Mouse (Mus musculus): ENCODE measurements around the gene Aox2. TPM values are rescaled to one million over a fixed set of nuclear protein-coding genes. Genes with fewer than 3 reads are reported as not detected.

Aox2 gene
- polyA plus RNA-seq, 1 experiment from 2014 or later: 0.04 TPM

DNA sequence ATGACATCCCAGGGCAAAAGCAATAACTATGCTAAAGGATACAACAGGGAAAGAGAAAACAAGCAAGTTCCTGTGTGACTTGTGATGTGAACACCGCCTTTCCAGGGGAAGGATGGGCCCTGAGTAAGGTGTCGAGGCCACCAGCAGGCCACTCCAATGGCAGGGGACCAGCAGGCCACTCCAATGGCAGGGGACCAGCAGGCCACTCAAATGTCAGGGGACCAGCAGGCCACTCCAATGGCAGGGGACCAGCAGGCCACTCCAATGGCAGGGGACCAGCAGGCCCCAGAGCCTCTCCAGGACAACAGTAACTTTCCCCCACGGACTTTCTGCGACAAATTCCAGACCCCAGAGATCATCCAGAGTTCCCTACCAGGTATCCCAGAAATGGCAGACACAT, 2.3 kb downstream of the Aox2 start:
- H3K27me3 ChIP-seq (ENCODE audit: control insufficient read depth, insufficient read depth, low read length): no peaks in the 10 kb centered on the region
- no peaks in the 10 kb centered on the region for H3K4me1 ChIP-seq (replicated peaks; ENCODE audit: control insufficient read depth, insufficient read depth)
- no peak overlapping the region for H3K27ac ChIP-seq (replicated peaks)
- 74% methylated on average over 4 of the region's 4 CpGs for WGBS
- H3K9ac ChIP-seq (ENCODE audit: low read length): no peak overlapping the region
- H3K36me3 ChIP-seq (ENCODE audit: control insufficient read depth, insufficient read depth, low read length): no peaks in the 10 kb centered on the region
- H3K4me3 ChIP-seq (ENCODE audit: low read depth, low read length): no peak overlapping the region
- ATAC-seq (ENCODE audit: low FRiP score, low TSS enrichment) (no peak), DNase-seq (ENCODE audit: low spot score) (no peak)
- no peak for TF ChIP-seq EP300 (optimal IDR thresholded peaks at IDR 0.05)
- TF ChIP-seq CTCF (IDR thresholded peaks at IDR 0.05; ENCODE audit: low read depth): no peak
- no peak overlapping the region for H3K4me2 ChIP-seq (replicated peaks; ENCODE audit: low read depth)
- no peaks in the 10 kb centered on the region for H3K9me3 ChIP-seq (ENCODE audit: control insufficient read depth, low read length)

DNA sequence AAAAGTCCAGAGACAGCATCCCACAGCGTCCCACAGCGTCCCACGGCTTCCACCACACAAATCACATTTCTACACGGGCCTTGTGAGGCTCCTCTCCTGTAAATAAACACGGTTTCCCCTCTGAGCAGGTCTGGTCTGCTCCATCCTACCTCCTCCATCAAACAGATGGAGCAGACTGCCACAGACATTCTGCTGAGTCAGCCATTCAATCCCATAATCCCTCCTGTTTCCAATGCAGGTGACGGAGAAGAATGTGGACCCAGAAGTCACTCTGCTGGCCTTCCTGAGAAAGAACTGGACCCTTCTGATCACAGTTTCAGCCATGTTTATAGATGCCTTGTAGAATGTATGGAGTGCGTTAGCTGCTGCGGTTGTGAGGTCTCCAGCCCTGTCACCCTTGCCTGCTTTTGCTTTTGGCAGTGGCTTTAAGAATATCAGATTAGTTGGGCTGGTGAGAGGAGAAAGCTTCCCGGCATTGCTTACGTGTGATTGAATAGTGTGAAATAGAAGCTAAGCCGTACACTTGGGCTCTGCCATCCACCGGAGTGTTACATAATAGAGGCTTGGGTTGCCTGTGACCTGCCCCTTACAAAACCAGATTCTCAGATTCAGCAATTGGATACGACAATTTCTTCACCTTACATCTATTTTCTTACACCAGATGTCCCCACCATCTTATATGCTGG, 3.0 kb downstream of the Aox2 start:
- no peak overlapping the region for H3K27ac ChIP-seq (replicated peaks)
- WGBS: 68% methylated on average over 13 of the region's 13 CpGs
- H3K4me3 ChIP-seq (ENCODE audit: low read depth, low read length): no peak overlapping the region
- no peaks in the 10 kb centered on the region for H3K36me3 ChIP-seq (ENCODE audit: control insufficient read depth, insufficient read depth, low read length)
- no peaks in the 10 kb centered on the region for H3K4me1 ChIP-seq (replicated peaks; ENCODE audit: control insufficient read depth, insufficient read depth)
- DNase-seq (ENCODE audit: low spot score) (no peak), ATAC-seq (ENCODE audit: low FRiP score, low TSS enrichment) (no peak)
- H3K4me2 ChIP-seq (replicated peaks; ENCODE audit: low read depth): no peak overlapping the region
- no peak overlapping the region for H3K9ac ChIP-seq (ENCODE audit: low read length)
- TF ChIP-seq EP300 (optimal IDR thresholded peaks at IDR 0.05) (no peak), CTCF (IDR thresholded peaks at IDR 0.05; ENCODE audit: low read depth) (no peak)
- no peaks in the 10 kb centered on the region for H3K9me3 ChIP-seq (ENCODE audit: control insufficient read depth, low read length)
- H3K27me3 ChIP-seq (ENCODE audit: control insufficient read depth, insufficient read depth, low read length): no peaks in the 10 kb centered on the region

DNA sequence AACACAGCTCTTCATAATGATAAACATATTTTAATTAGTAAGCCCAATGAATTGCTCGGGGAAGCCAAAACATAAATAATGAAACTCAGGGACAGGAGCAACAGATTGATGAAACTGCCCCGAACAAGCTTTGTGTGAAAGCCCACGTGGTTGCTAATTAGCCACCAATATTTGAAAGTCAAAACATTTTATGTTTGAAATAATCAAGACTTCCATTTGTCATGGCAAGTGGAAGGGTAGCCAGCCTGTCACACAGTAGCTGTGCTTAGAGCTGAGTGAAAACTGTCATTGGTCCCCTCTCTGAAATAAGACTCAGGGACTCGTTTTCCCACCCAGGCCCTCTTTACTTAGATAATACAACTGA, 3.5 kb downstream of the Aox2 start:
- Histone ChIP-seq H3K9me3 (ENCODE audit: control insufficient read depth, low read length) (no peaks in the 10 kb centered on the region), H3K4me3 (ENCODE audit: low read depth, low read length) (no peak overlapping the region), H3K27me3 (ENCODE audit: control insufficient read depth, insufficient read depth, low read length) (no peaks in the 10 kb centered on the region), H3K9ac (ENCODE audit: low read length) (no peak overlapping the region), H3K4me2 (replicated peaks; ENCODE audit: low read depth) (no peak overlapping the region), H3K36me3 (ENCODE audit: control insufficient read depth, insufficient read depth, low read length) (no peaks in the 10 kb centered on the region), H3K27ac (replicated peaks) (no peak overlapping the region), H3K4me1 (replicated peaks; ENCODE audit: control insufficient read depth, insufficient read depth) (no peaks in the 10 kb centered on the region)
- DNase-seq (ENCODE audit: low spot score) (no peak), ATAC-seq (ENCODE audit: low FRiP score, low TSS enrichment) (no peak)
- 61% methylated on average over 4 of the region's 4 CpGs for WGBS
- TF ChIP-seq EP300 (optimal IDR thresholded peaks at IDR 0.05): no peak
- TF ChIP-seq CTCF (IDR thresholded peaks at IDR 0.05; ENCODE audit: low read depth): no peak

DNA sequence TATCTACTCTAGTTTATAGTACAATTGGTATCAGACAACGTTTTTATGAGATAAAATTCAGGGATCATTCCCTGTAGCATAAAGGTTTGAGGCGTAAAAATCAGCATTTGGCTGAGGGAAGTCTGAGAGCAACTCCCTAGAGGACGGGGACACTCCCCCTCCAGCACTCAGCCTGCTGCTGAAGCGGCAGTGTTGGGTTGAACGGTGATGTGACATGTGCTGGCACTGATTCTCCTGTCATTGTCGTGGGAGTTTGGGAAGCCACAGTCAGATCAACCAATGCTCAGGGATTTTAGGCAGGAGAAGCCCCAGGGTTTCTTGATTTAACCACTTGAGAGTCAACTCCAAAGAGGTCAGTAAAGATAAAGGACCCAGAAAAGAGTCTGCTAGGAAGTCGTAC, 6.4 kb downstream of the Aox2 start:
- 48% methylated on average over 7 of the region's 7 CpGs for WGBS
- H3K27ac ChIP-seq (replicated peaks): no peak overlapping the region
- no peaks in the 10 kb centered on the region for H3K9me3 ChIP-seq (ENCODE audit: control insufficient read depth, low read length)
- H3K4me3 ChIP-seq (ENCODE audit: low read depth, low read length): no peak overlapping the region
- no peak for ATAC-seq (ENCODE audit: low FRiP score, low TSS enrichment)
- H3K36me3 ChIP-seq (ENCODE audit: control insufficient read depth, insufficient read depth, low read length): no peaks in the 10 kb centered on the region
- DNase-seq (ENCODE audit: low spot score): no peak
- H3K9ac ChIP-seq (ENCODE audit: low read length): no peak overlapping the region
- H3K4me2 ChIP-seq (replicated peaks; ENCODE audit: low read depth): no peak overlapping the region
- H3K4me1 ChIP-seq (replicated peaks; ENCODE audit: control insufficient read depth, insufficient read depth): no peaks in the 10 kb centered on the region
- TF ChIP-seq CTCF (IDR thresholded peaks at IDR 0.05; ENCODE audit: low read depth) (no peak), EP300 (optimal IDR thresholded peaks at IDR 0.05) (no peak)
- H3K27me3 ChIP-seq (ENCODE audit: control insufficient read depth, insufficient read depth, low read length): no peaks in the 10 kb centered on the region

DNA sequence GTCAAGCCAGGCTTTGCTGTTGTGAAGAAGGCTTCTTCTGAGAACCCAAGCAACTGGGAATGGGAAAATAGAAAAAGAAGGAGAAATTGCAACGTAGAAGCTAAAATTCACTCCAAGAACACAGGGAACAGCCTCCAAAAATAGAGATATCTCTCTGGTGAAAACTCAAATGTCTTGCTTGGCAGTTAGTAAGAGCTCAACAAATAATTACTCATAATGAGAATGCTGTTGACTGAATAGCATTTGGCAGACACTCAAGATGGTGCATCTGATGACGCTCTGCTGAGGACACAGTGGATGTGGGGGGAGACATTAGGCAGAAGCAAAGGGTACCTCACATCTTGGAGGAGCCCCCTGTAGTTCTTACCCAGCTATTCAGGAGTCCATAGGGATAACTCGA, 10.0 kb downstream of the Aox2 start:
- Histone ChIP-seq H3K9me3 (ENCODE audit: control insufficient read depth, low read length) (no peaks in the 10 kb centered on the region), H3K27me3 (ENCODE audit: control insufficient read depth, insufficient read depth, low read length) (no peaks in the 10 kb centered on the region), H3K27ac (replicated peaks) (no peak overlapping the region), H3K4me1 (replicated peaks; ENCODE audit: control insufficient read depth, insufficient read depth) (no peaks in the 10 kb centered on the region), H3K4me3 (ENCODE audit: low read depth, low read length) (no peak overlapping the region), H3K4me2 (replicated peaks; ENCODE audit: low read depth) (no peak overlapping the region), H3K9ac (ENCODE audit: low read length) (no peak overlapping the region), H3K36me3 (ENCODE audit: control insufficient read depth, insufficient read depth, low read length) (no peaks in the 10 kb centered on the region)
- WGBS: 68% methylated on average over 3 of the region's 3 CpGs
- no peak for TF ChIP-seq CTCF (IDR thresholded peaks at IDR 0.05; ENCODE audit: low read depth)
- DNase-seq (ENCODE audit: low spot score): no peak
- no peak for ATAC-seq (ENCODE audit: low FRiP score, low TSS enrichment)

DNA sequence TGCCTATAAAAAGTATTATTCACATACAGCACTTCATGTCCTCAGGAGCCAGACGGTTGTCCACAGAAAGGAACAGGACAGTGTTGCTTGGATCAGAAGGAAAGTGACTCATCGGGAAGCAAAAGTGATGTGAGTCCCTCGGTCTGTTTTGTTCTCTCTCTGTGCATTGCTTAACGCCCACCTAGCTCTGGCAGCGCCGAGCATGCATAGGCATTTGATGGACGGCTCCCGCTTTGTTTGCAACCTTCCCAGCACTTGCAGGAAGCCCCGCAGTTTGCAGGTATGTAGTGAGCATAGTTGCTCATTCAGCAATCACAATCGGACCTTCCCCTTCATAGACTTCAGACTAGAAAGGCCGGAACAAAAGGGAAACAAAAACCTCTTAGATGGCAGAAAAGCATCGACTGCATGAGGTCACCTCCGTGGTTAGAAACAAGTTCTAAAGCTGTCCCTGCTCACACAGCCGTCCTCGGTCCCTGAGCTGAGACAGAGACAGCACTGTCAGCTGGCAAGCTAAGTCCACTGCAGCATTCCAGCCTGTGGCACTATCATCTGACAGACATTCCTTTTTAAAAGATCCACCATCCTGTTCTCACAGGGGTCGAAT, 11.8 kb downstream of the Aox2 start:
- ATAC-seq (ENCODE audit: low FRiP score, low TSS enrichment) (no peak), DNase-seq (ENCODE audit: low spot score) (no peak)
- WGBS: 34% methylated on average over 16 of the region's 16 CpGs
- no peak for TF ChIP-seq CTCF (IDR thresholded peaks at IDR 0.05; ENCODE audit: low read depth)
- TF ChIP-seq EP300 (optimal IDR thresholded peaks at IDR 0.05): no peak
- Histone ChIP-seq H3K36me3 (ENCODE audit: control insufficient read depth, insufficient read depth, low read length) (no peaks in the 10 kb centered on the region), H3K9me3 (ENCODE audit: control insufficient read depth, low read length) (no peaks in the 10 kb centered on the region), H3K4me2 (replicated peaks; ENCODE audit: low read depth) (no peak overlapping the region), H3K4me3 (ENCODE audit: low read depth, low read length) (no peak overlapping the region), H3K27me3 (ENCODE audit: control insufficient read depth, insufficient read depth, low read length) (no peaks in the 10 kb centered on the region), H3K4me1 (replicated peaks; ENCODE audit: control insufficient read depth, insufficient read depth) (no peaks in the 10 kb centered on the region), H3K9ac (ENCODE audit: low read length) (no peak overlapping the region), H3K27ac (replicated peaks) (no peak overlapping the region)

Measured in stomach, postnatal 0 days (tissue).